Mouse (Mus musculus) MEL (cell line): ENCODE results near the gene Agpat1. TPM values are rescaled to one million over a fixed set of nuclear protein-coding genes. Genes with fewer than 3 reads are reported as not detected.
A peak's percentile ranks its signal among the peaks of the same experiment; 100 is the strongest.

Experiments
- DNase-seq: peaks from one replicate; pipeline ENCODE4 v3.0.0; 2011; ENCODE audit warnings: low read depth, low spot score
- H3K27ac ChIP-seq: 2 replicates; pipeline ENCODE4 v1.5.1; 2012; ENCODE audit warnings: low read depth, mild to moderate bottlenecking, control low read depth, low read length, moderate library complexity; ENCODE audit not compliant: control insufficient read depth
- H3K27me3 ChIP-seq, 2 experiments: fragments of 150-350 bp in 1 of 2; sonication (generic) in 1 of 2; 2 replicates each; pipeline ENCODE4 v1.6.1; 2012; ENCODE audit warnings: low read length in 2 of 2, mild to moderate bottlenecking in 2 of 2, improper control_type of control experiment in 1 of 2, moderate library complexity in 1 of 2; ENCODE audit not compliant: insufficient read depth in 2 of 2, control insufficient read depth in 1 of 2
- H3K36me3 ChIP-seq, 2 experiments: 2 replicates each; pipeline ENCODE4 v1.6.1; 2012 to 2014; ENCODE audit warnings: low read length in 2 of 2, improper control_type of control experiment in 1 of 2, inconsistent platforms in 1 of 2, mild to moderate bottlenecking in 1 of 2; ENCODE audit not compliant: insufficient read depth in 2 of 2, control insufficient read depth in 1 of 2
- H3K4me1 ChIP-seq, 2 experiments: fragments of 150-350 bp in 1 of 2; sonication (generic) in 1 of 2; 2 replicates each; pipeline ENCODE4 v1.6.1; 2012; ENCODE audit warnings: low read length in 2 of 2, improper control_type of control experiment in 1 of 2, mild to moderate bottlenecking in 1 of 2; ENCODE audit not compliant: insufficient read depth in 2 of 2, control insufficient read depth in 1 of 2
- H3K4me3 ChIP-seq, 2 experiments: fragments of 150-350 bp in 1 of 2; sonication (generic) in 1 of 2; 2 replicates each; pipeline ENCODE4 v1.5.1; 2012; ENCODE audit warnings: low read depth in 2 of 2, low read length in 2 of 2, mild to moderate bottlenecking in 2 of 2, moderate library complexity in 2 of 2, control low read depth in 1 of 2, improper control_type of control experiment in 1 of 2; ENCODE audit not compliant: control insufficient read depth in 1 of 2, insufficient read depth in 1 of 2
- H3K79me2 ChIP-seq: 2 replicates; pipeline ENCODE4 v1.6.1; 2012; ENCODE audit warnings: mild to moderate bottlenecking, low read length, moderate library complexity; ENCODE audit not compliant: control insufficient read depth, poor library complexity, insufficient read depth
- H3K9ac ChIP-seq: 2 replicates; pipeline ENCODE4 v1.6.1; 2012; ENCODE audit warnings: low read depth, mild to moderate bottlenecking, control low read depth, low read length, moderate library complexity; ENCODE audit not compliant: control insufficient read depth, poor library complexity, severe bottlenecking
- H3K9me3 ChIP-seq: fragments of 150-350 bp; sonication (generic); replicated peaks from 2 replicates; pipeline ENCODE4 v1.6.1; 2012; ENCODE audit warnings: mild to moderate bottlenecking, low read length, improper control_type of control experiment, moderate library complexity; ENCODE audit not compliant: insufficient read depth
- ETS1 ChIP-seq: IDR thresholded peaks from 2 replicates; pipeline ENCODE4 v1.6.1; 2012; ENCODE audit warnings: low read depth, mild to moderate bottlenecking, inconsistent platforms, low read length, improper control_type of control experiment, moderate library complexity
- KAT2A ChIP-seq: conservative IDR thresholded peaks from 2 replicates; pipeline ENCODE4 v1.6.1; 2012; ENCODE audit warnings: low read depth, low read length, improper control_type of control experiment, inconsistent platforms
- MEF2A ChIP-seq: IDR thresholded peaks from 2 replicates; pipeline ENCODE4 v1.6.1; 2014; ENCODE audit warnings: low read depth, mild to moderate bottlenecking, inconsistent platforms, low read length, improper control_type of control experiment; ENCODE audit not compliant: poor library complexity, insufficient replicate concordance, severe bottlenecking; ENCODE audit errors: extremely low read depth
- MYB ChIP-seq: IDR thresholded peaks from 2 replicates; pipeline ENCODE4 v1.6.1; 2011; ENCODE audit warnings: mild to moderate bottlenecking, low read depth, low read length, improper control_type of control experiment
- NELFE ChIP-seq: IDR thresholded peaks from 2 replicates; pipeline ENCODE4 v1.6.1; 2011; ENCODE audit warnings: low read depth, low read length, improper control_type of control experiment
- POLR2A ChIP-seq, 2 experiments: IDR thresholded peaks; 2 replicates each; pipeline ENCODE4 v1.6.1; 2011 to 2012; ENCODE audit warnings: low read length in 2 of 2, mild to moderate bottlenecking in 2 of 2, control low read depth in 1 of 2, improper control_type of control experiment in 1 of 2, low read depth in 1 of 2, moderate library complexity in 1 of 2; ENCODE audit not compliant: control insufficient read depth in 1 of 2, insufficient read depth in 1 of 2, poor library complexity in 1 of 2
- RCOR1 ChIP-seq: IDR thresholded peaks from 2 replicates; pipeline ENCODE4 v1.6.1; 2012; ENCODE audit warnings: low read depth, mild to moderate bottlenecking, inconsistent platforms, low read length, improper control_type of control experiment
- SIN3A ChIP-seq: IDR thresholded peaks from 2 replicates; pipeline ENCODE4 v1.6.1; 2012; ENCODE audit warnings: low read length, improper control_type of control experiment, inconsistent platforms
- SMC3 ChIP-seq: IDR thresholded peaks from 2 replicates; pipeline ENCODE4 v1.6.1; 2011; ENCODE audit warnings: low read depth, low read length, improper control_type of control experiment
- TAL1 ChIP-seq: IDR thresholded peaks from 2 replicates; pipeline ENCODE4 v1.6.1; 2012; ENCODE audit warnings: mild to moderate bottlenecking, inconsistent platforms, low read length, moderate library complexity, mixed read lengths
- USF1 ChIP-seq: IDR thresholded peaks from 2 replicates; pipeline ENCODE4 v1.6.1; 2014; ENCODE audit warnings: low read depth, mild to moderate bottlenecking, inconsistent platforms, low read length, improper control_type of control experiment, moderate library complexity
- USF2 ChIP-seq, 2 experiments: IDR thresholded peaks; 2 replicates each; pipeline ENCODE4 v1.6.1; 2011 to 2012; ENCODE audit warnings: improper control_type of control experiment in 2 of 2, low read length in 2 of 2, borderline replicate concordance in 1 of 2, inconsistent platforms in 1 of 2, low read depth in 1 of 2, mild to moderate bottlenecking in 1 of 2; ENCODE audit not compliant: insufficient read depth in 1 of 2
- ZC3H11A ChIP-seq: IDR thresholded peaks from 2 replicates; pipeline ENCODE4 v1.6.1; 2012; ENCODE audit warnings: low read depth, mild to moderate bottlenecking, inconsistent platforms, low read length, improper control_type of control experiment
- ZNF384 ChIP-seq: IDR thresholded peaks from 2 replicates; pipeline ENCODE4 v1.6.1; 2012; ENCODE audit warnings: low read depth, mild to moderate bottlenecking, inconsistent platforms, low read length, improper control_type of control experiment
- polyA plus RNA-seq, 2 experiments: library from polyadenylated mRNA; stranded (reverse) in 1 of 2; unstranded in 1 of 2; fragments of >175 nt in 1 of 2; fragments of >200 nt in 1 of 2; gene quantifications; 2 replicates each; pipeline versions ENCODE4 v1.2.1 to v1.2.4; 2012; ENCODE audit warnings: low replicate concordance in 2 of 2, low read depth in 1 of 2; ENCODE audit not compliant: insufficient read length in 2 of 2, insufficient read depth in 1 of 2, missing spikeins in 1 of 2
- total RNA-seq: library from RNA; depleted of rRNA; stranded (reverse); fragments of 300-350 nt; gene quantifications from 2 replicates; pipeline ENCODE4 v1.2.3, GENCODE M21; 2012

Gene Agpat1
- total and polyA plus RNA-seq, 3 experiments = 85.2 to 153 TPM; not detected in 1

DNA sequence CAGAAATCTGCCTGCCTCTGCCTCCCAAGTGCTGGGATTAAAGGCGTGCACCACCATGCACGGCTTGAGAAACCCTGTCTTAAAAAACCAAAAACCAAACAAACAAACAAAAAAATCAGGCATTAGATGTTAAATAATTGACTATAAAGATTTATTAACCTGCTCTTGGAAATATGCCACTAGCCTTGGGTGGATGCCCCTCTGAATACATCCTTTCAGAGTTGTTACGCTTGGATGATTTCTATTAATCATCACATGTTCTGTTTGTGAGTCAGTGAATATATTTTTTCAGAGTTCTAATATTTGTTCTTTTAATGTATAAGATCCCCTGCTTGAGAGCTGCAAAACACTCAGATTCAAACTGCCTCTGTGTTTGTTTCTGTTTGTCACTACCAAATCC is 20.9 kb downstream of the Agpat1 start:
- H3K79me2 ChIP-seq = peaks cover 16% of the 10 kb centered on the region
- no peak for DNase-seq
- no peak for TF ChIP-seq MEF2A
- no peak for TF ChIP-seq MYB
- no peak for TF ChIP-seq SMC3
- TF ChIP-seq RCOR1 = no peak
- TF ChIP-seq NELFE = no peak
- TF ChIP-seq USF1 = no peak
- TF ChIP-seq TAL1 = no peak
- no peak for TF ChIP-seq POLR2A (IDR thresholded peaks at IDR 0.05; ENCODE audit: control insufficient read depth in 1 of 2, insufficient read depth in 1 of 2, low read depth in 1 of 2, low read length in 2 of 2, poor library complexity in 1 of 2)
- TF ChIP-seq SIN3A = no peak
- TF ChIP-seq USF2 (IDR thresholded peaks at IDR 0.05; ENCODE audit: borderline replicate concordance in 1 of 2, insufficient read depth in 1 of 2, low read depth in 1 of 2, low read length in 2 of 2) = no peak
- TF ChIP-seq ZC3H11A = no peak
- no peak for TF ChIP-seq KAT2A
- TF ChIP-seq ETS1 = no peak
- no peaks in the 10 kb centered on the region for H3K27me3 ChIP-seq
- H3K36me3 ChIP-seq = peaks cover 0 to 16% of the 10 kb centered on the region in 2 experiments; a peak in 3 of 4 replicates
- no peaks in the 10 kb centered on the region for H3K9me3 ChIP-seq
- peaks cover 2 to 25% of the 10 kb centered on the region in 2 experiments; a peak in 3 of 4 replicates for H3K4me1 ChIP-seq
- H3K27ac ChIP-seq = no peak overlapping the region
- no peak overlapping the region for H3K9ac ChIP-seq
- H3K4me3 ChIP-seq = no peak overlapping the region

GRCm38 (mm10) chr17:34626062-34626772 is 22.2 kb downstream of the Agpat1 start:
- Histone ChIP-seq H3K27me3 (no peaks in the 10 kb centered on the region; a peak in 1 of 4 replicates), H3K9ac (peak overlapping the region; percentile 86), H3K36me3 (peaks cover 0 to 16% of the 10 kb centered on the region in 2 experiments; a peak in 3 of 4 replicates), H3K4me1 (peaks cover 2 to 33% of the 10 kb centered on the region in 2 experiments; a peak in 3 of 4 replicates), H3K79me2 (peaks cover 16% of the 10 kb centered on the region), H3K4me3 (peak overlapping the region; percentile 91 to 92), H3K9me3 (no peaks in the 10 kb centered on the region)
- TF ChIP-seq ZNF384 = no peak
- TF ChIP-seq SMC3 = no peak
- TF ChIP-seq POLR2A (IDR thresholded peaks at IDR 0.05; ENCODE audit: control insufficient read depth in 1 of 2, insufficient read depth in 1 of 2, low read depth in 1 of 2, low read length in 2 of 2, poor library complexity in 1 of 2) = no peak
- TF ChIP-seq, all 39 proteins: peak for 0
- no peak for DNase-seq
- peak overlapping the region; percentile 84 for H3K27ac ChIP-seq
